Mouse (Mus musculus) testis, adult 2 months (tissue): Measurements from ENCODE around the gene Zdhhc8. TPM values are rescaled to one million over a fixed set of nuclear protein-coding genes. Genes with fewer than 3 reads are reported as not detected.

ENCODE experiments used
- H3K27ac ChIP-seq: fragments of 200-500 bp; 2 replicates; pipeline ENCODE4 v1.5.1; 2012; ENCODE audit warnings: low read depth, low read length; ENCODE audit not compliant: control insufficient read depth, insufficient read depth
- H3K27me3 ChIP-seq: fragments of 200-500 bp; 2 replicates; pipeline ENCODE4 v1.6.1; 2012; ENCODE audit warnings: mild to moderate bottlenecking, low read length, moderate library complexity; ENCODE audit not compliant: control insufficient read depth, insufficient read depth
- H3K36me3 ChIP-seq: fragments of 200-500 bp; 2 replicates; pipeline ENCODE4 v1.6.1; 2012; ENCODE audit warnings: mild to moderate bottlenecking, low read length; ENCODE audit not compliant: control insufficient read depth, insufficient read depth
- H3K4me1 ChIP-seq: fragments of 200-500 bp; 2 replicates; pipeline ENCODE4 v1.6.1; 2012; ENCODE audit warnings: low read length; ENCODE audit not compliant: control insufficient read depth, insufficient read depth
- H3K4me3 ChIP-seq: fragments of 200-500 bp; 2 replicates; pipeline ENCODE4 v1.5.1; 2012; ENCODE audit warnings: low read depth, mild to moderate bottlenecking, low read length, moderate library complexity, mixed read lengths; ENCODE audit not compliant: control insufficient read depth
- CTCF ChIP-seq: fragments of 200-500 bp; IDR thresholded peaks from 2 replicates; pipeline ENCODE4 v1.5.1; 2012; ENCODE audit warnings: low read depth, mild to moderate bottlenecking, inconsistent platforms, low read length, moderate library complexity; ENCODE audit not compliant: control insufficient read depth, insufficient read depth, insufficient replicate concordance
- POLR2A ChIP-seq: fragments of 200-500 bp; IDR thresholded peaks from 2 replicates; pipeline ENCODE4 v1.6.1; 2012; ENCODE audit warnings: low read depth, mild to moderate bottlenecking, inconsistent platforms, low read length, moderate library complexity; ENCODE audit not compliant: control insufficient read depth
- polyA plus RNA-seq: library from polyadenylated mRNA; depleted of rRNA; stranded (reverse); fragments of >200 nt; gene quantifications from 2 replicates; pipeline ENCODE4 v1.2.3, GENCODE M21; 2012

Gene Zdhhc8
- polyA plus RNA-seq, 1 experiment, result 4.3 TPM

DNA sequence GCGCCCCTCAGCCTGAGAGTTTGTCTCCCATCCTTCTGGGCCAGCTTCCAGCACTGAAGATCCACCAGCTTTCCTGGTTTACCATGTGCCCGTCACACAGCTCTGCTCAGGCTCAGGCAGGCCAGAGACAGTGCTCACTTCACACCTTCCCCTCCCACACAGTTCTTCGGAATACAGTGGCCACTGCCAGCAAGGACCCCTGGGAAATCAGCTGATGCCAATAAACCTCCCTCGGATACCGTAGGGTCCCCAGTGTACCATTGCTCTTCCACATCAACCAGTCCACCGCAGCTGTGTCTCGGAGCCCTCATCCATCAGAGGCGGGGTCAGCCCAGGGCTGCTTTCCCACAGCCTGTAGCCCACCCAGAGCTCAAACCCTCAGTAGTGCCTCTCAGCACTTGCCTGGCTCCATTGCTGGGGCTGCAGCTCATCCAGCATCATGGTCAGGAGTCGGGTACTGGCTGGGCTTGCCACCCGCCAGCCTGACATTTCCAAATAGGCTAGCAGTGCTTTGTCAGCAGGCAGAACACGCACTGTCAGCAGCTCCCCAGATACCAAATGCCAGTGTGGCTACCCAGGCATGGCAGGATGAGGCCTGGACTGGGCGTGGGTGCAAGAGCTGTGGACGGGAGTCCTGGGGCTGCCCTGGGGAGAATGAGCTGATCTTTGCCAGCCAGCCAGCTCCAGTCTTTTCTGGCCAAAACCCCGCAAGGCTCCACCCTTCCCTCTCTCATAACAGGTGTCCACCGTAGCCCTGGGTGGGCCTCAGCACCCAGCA, 40.5 kb downstream of the Zdhhc8 start:
- H3K27ac ChIP-seq, result no peak overlapping the region
- H3K4me3 ChIP-seq, result no peak overlapping the region
- TF ChIP-seq POLR2A (no peak), CTCF (no peak)
- no peaks in the 10 kb centered on the region for H3K4me1 ChIP-seq
- no peaks in the 10 kb centered on the region for H3K27me3 ChIP-seq
- no peaks in the 10 kb centered on the region for H3K36me3 ChIP-seq

DNA sequence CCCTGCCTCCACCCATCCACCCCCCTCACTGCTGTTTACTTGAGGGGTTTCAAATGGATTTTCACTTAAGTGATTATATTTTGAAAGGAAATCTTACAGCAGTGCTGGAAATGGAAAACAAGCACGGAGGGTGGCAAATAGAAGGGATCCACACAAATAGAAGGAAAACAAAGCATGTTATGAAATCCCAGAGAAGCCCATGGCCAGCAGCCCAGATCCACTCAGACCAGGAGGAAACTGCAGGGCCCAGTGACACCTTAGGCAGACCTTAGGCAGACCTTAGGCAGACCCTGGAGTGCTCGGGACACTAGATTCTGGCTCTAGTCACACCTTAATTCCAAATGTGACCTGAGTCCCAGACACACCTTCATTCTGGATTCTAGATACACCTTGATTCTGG, 43.9 kb downstream of the Zdhhc8 start:
- no peak overlapping the region for H3K4me3 ChIP-seq
- no peak for TF ChIP-seq CTCF
- H3K27me3 ChIP-seq, result no peaks in the 10 kb centered on the region

DNA sequence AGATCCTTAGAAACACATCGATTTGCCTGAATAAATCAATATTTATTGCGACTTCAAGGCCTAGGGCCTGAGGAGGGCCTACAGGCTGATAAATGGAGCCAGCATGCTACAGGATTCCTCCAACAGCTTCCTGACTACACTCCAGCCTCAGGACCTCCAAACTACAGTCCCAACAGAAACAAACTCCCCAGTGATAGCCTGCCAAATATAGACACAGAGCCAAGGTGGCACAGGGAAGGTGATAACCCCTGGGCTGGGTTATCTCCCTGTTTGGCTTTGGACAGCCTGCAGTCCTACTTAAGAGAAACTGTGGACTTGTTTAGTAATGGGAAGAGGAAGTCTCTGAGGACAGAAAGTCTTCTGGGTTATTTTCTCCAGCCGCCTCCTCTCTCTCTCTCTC, 47.7 kb downstream of the Zdhhc8 start:
- no peaks in the 10 kb centered on the region for H3K4me1 ChIP-seq
- H3K36me3 ChIP-seq, result no peaks in the 10 kb centered on the region
- H3K27ac ChIP-seq, result no peak overlapping the region
- TF ChIP-seq POLR2A, result no peak
- TF ChIP-seq CTCF, result no peak
- H3K27me3 ChIP-seq, result no peaks in the 10 kb centered on the region
- no peak overlapping the region for H3K4me3 ChIP-seq

More for the DNA sequence above, 43.9 kb downstream of the Zdhhc8 start:
- Histone ChIP-seq H3K36me3 (no peaks in the 10 kb centered on the region), H3K4me1 (no peaks in the 10 kb centered on the region), H3K27ac (no peak overlapping the region)

DNA sequence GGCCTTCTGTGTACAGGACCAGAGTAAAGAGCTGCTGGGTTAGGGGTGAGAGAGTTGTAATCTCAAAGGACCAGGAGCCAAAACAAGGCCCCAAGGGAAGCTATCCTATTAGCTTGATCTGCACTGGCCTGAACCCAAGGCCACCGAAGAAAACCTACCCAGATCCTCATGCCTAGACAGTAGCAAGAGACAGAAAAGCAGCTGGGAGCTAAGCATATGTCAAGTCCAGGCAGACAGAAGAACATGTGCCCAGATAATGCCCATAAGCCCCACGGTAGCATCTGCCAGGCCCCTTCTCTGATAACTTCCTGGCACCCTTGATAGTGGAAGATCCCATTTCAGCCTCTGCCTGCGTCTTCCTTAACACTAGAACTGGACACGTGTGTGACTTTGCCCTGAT, 48.1 kb downstream of the Zdhhc8 start:
- Histone ChIP-seq H3K27ac (no peak overlapping the region), H3K4me3 (no peak overlapping the region), H3K27me3 (no peaks in the 10 kb centered on the region), H3K36me3 (no peaks in the 10 kb centered on the region), H3K4me1 (no peaks in the 10 kb centered on the region)
- TF ChIP-seq POLR2A, result no peak
- TF ChIP-seq CTCF, result no peak

DNA sequence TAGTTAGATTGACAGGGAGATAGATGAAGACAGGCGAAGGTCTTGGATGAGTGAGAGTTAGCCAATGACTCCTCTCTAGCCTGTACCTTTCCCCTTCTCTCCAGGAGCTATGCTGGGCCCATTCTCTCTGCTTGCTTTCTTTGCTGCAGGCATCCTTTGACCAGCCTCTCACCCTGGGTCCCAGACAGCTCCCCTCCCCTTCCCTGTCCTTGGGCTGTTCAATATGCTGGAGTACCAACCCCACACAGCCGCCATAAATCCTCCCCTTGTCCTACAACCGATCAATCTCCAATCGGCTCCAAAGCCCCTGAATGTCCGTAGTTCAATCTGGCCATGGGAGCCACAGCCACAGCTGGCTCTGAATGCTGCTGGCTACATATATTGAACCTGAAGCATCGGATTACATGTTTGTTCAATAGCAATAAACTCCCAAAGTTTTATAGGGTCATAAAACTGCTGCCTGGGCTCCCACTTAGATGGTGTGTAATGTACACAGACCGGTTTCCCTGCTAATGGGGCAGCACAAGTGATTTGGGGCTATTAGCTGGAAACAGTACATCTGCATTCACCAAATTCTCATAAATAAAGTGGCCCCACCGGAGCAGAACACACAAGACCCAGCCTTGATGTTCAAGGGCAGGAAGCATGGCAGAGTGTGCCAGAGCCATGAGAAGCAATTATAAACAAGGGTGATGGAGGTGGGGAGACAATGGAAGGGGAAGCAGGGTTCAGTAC, 49.1 kb downstream of the Zdhhc8 start:
- H3K36me3 ChIP-seq, result no peaks in the 10 kb centered on the region
- no peaks in the 10 kb centered on the region for H3K27me3 ChIP-seq
- H3K4me1 ChIP-seq, result no peaks in the 10 kb centered on the region
- H3K4me3 ChIP-seq, result no peak overlapping the region
- TF ChIP-seq CTCF (no peak), POLR2A (no peak)
- H3K27ac ChIP-seq, result no peak overlapping the region

DNA sequence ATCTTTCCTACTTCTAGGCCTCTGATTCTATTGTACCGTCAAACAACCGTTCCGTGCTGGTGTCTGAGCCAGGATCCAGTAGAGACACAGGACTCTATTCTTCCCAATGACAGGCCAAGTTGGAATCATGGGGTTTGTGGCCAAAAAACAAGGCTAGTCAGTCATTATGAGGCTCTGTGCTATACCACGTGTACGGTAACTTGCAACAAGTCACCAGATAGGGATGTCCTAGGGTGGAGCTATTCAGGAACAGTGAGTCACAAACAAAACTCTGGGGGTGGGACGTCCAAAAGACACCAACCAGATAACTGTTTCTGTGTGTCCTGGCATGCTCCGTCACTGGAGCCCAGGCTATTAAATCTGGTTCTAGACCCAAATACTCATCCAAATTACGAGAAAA, 52.2 kb downstream of the Zdhhc8 start:
- H3K4me1 ChIP-seq, result no peaks in the 10 kb centered on the region
- H3K36me3 ChIP-seq, result no peaks in the 10 kb centered on the region
- TF ChIP-seq CTCF (no peak), POLR2A (no peak)
- H3K4me3 ChIP-seq, result no peak overlapping the region
- no peak overlapping the region for H3K27ac ChIP-seq
- H3K27me3 ChIP-seq, result no peaks in the 10 kb centered on the region

DNA sequence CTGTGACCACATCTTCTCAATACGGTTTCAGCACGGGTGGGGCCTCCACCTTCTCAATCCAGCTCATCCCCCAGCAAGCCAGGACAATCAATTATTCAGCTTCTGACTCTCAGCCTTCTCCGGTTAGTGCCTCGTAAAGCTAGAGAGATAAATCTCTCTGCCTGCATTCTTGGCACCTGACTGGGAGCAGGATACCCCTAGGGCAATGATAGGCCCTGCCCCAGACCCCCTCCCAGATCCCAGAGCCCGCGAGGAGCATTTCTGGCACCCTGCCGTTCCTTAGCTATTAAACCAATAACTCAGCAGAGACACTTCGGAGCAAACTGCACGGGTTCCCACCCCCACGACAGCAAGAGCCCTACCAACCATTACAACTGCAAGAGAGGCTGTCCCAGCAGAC, 53.5 kb downstream of the Zdhhc8 start:
- Histone ChIP-seq H3K4me1 (no peaks in the 10 kb centered on the region), H3K27me3 (no peaks in the 10 kb centered on the region), H3K4me3 (no peak overlapping the region), H3K36me3 (no peaks in the 10 kb centered on the region), H3K27ac (no peak overlapping the region)
- no peak for TF ChIP-seq CTCF
- TF ChIP-seq POLR2A, result no peak
